Mouse (Mus musculus) 416B (cell line): ENCODE data around the gene Gm37240.

ENCODE experiments used
- DNase-seq: peaks from one replicate; pipeline ENCODE4 v3.0.0; 2011; ENCODE audit warnings: low read depth

The Gm37240 gene

GRCm38 (mm10) chr3:84952135-84952534 is 935.2 kb downstream of the Gm37240 start:
- peak; percentile 58 for DNase-seq

DNA sequence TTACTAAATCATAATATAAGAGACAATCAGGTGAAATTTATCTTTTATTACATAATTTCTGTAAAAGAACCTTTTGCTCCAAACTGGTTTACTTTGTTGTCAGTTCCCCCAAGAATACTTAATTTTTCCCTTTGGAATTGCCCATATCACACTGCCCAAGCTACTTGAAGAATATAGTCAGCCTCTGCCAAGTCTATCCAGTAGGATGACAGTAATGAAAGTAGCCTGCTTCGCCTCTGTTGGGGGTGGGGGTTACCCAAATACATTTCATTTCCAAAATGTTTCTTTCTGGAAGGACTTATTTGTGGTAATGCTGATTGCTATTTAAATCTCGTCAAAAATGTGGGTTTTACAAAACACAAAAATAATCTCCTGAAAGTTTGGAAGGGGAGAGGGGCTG is 935.6 kb downstream of the Gm37240 start:
- no peak for DNase-seq

DNA sequence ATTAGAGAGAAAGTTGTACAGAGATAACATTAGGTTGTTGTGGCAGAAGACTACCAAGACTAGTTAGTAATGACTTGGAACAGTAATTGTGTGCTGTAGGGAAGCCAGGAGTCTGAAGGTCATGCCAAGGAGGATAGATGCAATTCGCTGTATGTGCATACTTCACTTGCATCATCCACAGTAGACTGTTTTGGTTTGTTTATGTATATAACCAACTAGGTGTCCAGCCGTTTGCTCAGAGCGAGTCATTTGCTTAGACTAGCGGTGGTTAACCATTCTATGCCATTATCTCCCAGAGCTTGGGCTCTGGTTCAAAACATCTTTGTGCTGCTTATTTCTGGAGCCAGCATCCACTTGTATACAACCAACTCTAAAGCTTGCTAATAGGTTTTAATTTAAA is 937.9 kb downstream of the Gm37240 start:
- peak; percentile 41 for DNase-seq

- DNase-seq, result no peak
Measured at GRCm38 (mm10) chr3:84946381-84946780, 940.9 kb downstream of the Gm37240 start.

GRCm38 (mm10) chr3:84944933-84945332 is 942.4 kb downstream of the Gm37240 start:
- DNase-seq, result peak; percentile 71

DNA sequence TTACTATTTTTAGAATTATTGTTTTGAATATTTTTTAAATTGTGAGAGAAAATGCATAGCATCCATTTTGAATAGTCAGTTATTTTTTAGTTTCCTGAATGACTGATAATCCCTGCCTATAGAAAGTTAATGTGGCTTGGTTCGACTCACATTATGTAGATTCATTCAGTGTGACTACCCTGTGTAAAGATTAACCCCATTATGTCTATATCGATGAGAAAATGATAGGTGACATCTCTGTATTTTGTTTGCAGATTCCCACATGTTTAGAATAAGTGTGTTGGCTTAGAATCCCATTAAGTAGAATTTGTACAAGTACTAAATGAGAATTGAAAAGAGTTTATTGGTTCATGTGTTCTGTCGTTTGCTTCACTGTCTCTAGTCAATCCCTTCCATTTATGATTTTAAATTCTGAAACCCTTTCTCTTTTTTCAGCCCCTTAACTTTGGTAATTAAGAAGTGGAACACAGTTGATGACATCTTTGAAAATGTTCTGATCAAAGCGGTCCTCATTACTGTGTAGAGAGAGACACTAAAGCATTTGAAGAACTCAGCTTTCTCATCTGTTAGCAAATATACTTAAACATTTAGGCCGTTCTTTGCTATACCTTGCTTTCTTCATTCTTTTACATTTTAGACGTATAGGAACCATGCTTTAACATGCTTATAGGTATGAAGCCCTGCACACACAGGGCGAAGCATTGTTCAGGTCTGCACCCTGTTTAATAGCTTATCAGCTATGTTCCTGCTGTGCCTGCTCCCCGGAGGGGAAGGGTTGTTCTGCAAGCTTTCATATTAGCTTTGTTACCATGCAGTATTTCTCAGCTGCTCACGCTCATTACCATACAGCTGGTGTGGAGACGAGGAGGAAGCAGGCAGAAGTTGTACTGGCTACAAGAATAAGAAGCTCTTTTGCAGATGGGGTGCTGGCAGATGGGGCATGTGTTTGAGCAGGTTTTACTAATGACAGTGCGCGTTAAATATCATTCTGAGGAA is 949.7 kb downstream of the Gm37240 start:
- DNase-seq, result no peak

- no peak for DNase-seq
Measured at GRCm38 (mm10) chr3:84936956-84937355, 950.4 kb downstream of the Gm37240 start.

DNA sequence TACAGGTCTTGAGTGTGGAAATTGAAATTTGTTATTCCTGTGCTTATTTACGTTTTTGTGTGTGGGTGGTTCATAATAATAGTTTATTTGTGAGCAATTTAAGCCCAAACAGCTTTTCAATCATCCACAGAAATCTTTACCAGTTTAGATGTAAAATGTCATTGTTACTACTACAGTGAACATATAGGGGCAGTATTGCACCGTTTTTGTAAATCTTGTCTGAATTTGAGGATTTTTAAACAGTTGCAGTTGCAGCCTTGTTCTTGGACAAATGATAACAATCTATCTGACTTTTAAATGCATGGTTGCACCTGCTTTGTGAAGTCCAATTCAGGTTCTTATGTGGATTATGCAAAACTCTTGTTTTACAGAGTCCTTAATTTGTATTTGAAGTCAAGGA is 951.1 kb downstream of the Gm37240 start:
- peak; percentile 59 for DNase-seq

- DNase-seq, result peak; percentile 90
Measured at GRCm38 (mm10) chr3:84935729-84936128, 951.6 kb downstream of the Gm37240 start.

DNA sequence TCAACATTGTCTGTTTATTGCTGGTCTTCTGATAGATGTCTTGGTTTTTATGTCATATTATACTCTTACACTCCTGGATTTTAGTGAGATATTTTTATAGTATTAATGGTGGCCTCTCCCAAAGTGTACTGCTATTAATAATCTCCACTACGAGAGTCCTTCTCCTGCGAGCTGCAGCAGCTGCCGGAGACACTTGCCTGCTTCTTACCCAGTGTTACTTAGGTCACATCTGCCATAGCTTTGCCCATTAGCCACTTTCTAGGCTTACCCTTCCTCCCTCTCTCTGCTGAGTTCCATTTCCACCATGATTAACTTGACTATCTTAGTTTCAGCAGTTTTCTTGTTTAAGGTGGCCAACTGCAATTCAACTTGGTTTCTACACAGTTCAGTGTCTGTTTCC is 956.6 kb downstream of the Gm37240 start:
- no peak for DNase-seq

GRCm38 (mm10) chr3:84929171-84929570 is 958.1 kb downstream of the Gm37240 start:
- no peak for DNase-seq

- peak; percentile 58 for DNase-seq
Measured at GRCm38 (mm10) chr3:84927901-84928300, 959.4 kb downstream of the Gm37240 start.

GRCm38 (mm10) chr3:84927168-84927794 is 960.0 kb downstream of the Gm37240 start:
- DNase-seq, result peak; percentile 63

DNA sequence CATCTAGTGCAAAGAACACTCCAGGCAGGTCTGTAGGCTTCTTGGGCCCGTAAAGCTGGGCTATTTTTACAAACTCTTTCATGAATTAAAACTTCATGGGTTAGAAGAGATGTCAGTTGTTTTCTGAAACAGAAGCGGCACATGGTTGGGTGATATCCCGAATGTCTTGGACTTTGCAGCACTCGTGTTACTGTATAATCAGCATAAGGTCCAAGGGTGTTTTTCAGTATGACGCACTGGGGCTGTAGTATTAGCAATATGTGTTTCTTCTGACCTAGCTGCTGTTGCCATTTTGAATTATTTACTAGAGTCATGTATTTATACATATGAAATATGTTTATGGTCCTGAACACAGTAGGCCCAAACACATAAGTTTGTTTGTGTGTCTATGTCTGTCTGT is 961.2 kb downstream of the Gm37240 start:
- no peak for DNase-seq

- DNase-seq, result no peak
Measured at GRCm38 (mm10) chr3:84925229-84925628, 962.1 kb downstream of the Gm37240 start.

- no peak for DNase-seq
Measured at GRCm38 (mm10) chr3:84923670-84924069, 963.6 kb downstream of the Gm37240 start.

DNA sequence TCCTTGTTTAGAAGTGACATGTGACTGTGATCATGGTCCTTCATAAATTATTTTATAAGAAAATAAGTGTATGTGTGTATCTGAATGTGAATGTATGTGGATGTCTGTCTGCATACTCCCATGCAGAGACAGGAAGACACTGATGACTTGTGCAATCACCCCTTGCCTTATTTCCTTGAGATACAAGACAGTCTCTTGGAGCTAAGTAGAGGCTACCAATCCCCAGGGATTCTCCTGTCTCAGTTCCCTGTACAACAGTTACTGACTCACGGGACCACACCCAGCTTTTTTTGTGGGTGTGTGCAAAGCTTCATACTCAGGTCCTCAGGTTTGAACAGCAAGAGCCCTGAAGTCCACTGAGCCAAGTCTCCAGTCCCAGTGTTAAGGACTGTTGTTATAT is 964.1 kb downstream of the Gm37240 start:
- no peak for DNase-seq

GRCm38 (mm10) chr3:84921704-84922420 is 965.5 kb downstream of the Gm37240 start:
- DNase-seq, result peak; percentile 91

- peak; percentile 64 for DNase-seq
Measured at GRCm38 (mm10) chr3:84917903-84918679, 969.2 kb downstream of the Gm37240 start.

DNA sequence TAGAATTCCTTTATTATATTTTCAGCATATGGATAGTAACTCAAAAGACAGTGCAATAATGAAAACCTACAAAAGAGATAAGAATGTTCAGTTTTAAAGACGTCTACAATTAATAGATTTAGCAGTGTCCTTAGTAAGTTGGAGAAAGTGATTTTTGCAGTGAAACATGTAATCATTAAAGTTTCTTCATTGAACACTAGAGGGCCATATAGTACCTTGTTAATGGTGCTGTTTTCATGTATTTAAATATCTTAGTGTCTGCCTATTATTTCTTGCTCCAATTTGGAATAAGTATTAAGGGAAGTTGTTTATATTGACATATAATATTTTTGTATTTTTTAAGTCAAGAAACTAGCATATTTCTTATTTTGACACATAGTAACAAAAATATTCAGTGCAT is 973.0 kb downstream of the Gm37240 start:
- peak; percentile 45 for DNase-seq

GRCm38 (mm10) chr3:84906528-84906927 is 980.8 kb downstream of the Gm37240 start:
- DNase-seq, result peak; percentile 73

DNA sequence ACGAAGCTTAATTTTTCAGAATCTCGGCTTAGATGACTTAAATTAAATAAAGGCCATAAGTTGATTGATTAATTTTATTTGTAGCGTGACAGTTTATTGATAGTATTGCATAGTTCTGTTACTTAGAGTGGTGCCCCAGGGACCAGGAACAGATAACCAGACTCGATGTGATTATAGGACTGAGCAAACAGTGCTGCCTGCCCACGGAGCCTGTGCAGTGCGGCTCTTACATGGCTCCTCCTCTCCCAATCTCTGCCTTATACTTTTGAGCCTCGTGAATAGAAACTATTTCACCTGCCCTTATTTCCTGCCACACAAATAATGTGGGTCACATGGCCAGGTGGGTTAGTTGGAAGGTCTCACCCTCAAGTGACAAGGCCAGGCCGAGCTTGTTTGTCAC is 989.4 kb downstream of the Gm37240 start:
- no peak for DNase-seq
